Mouse (Mus musculus): ENCODE data around the gene Cux1.

The Cux1 gene

GRCm38 (mm10) chr5:136421885-136422284 lies 145.4 kb downstream of the Cux1 start:
- DNase-seq, result peak in 1 of 2 experiments; percentile 13

- DNase-seq, result no peak
These were observed 146.0 kb downstream of the Cux1 start for GRCm38 (mm10) chr5:136421316-136421715.

GRCm38 (mm10) chr5:136420342-136420741 lies 146.9 kb downstream of the Cux1 start:
- no peak for DNase-seq

GRCm38 (mm10) chr5:136417891-136418290 lies 149.4 kb downstream of the Cux1 start:
- DNase-seq, result peak in 1 of 2 experiments; percentile 57

GRCm38 (mm10) chr5:136414479-136414878 lies 152.8 kb downstream of the Cux1 start:
- DNase-seq, result no peak

- no peak for DNase-seq
These were observed 156.6 kb downstream of the Cux1 start for GRCm38 (mm10) chr5:136410681-136411181.

- no peak for DNase-seq
These were observed 160.9 kb downstream of the Cux1 start for GRCm38 (mm10) chr5:136406357-136406756.

GRCm38 (mm10) chr5:136403565-136403961 lies 163.7 kb downstream of the Cux1 start:
- DNase-seq, result peak; percentile 47 to 63

GRCm38 (mm10) chr5:136402622-136403564 lies 164.4 kb downstream of the Cux1 start:
- DNase-seq, result peak in 1 of 2 experiments; percentile 34

GRCm38 (mm10) chr5:136398706-136399105 lies 168.6 kb downstream of the Cux1 start:
- no peak for DNase-seq

GRCm38 (mm10) chr5:136396699-136397098 lies 170.6 kb downstream of the Cux1 start:
- no peak for DNase-seq

- DNase-seq, result peak; percentile 77 to 85
These were observed 171.0 kb downstream of the Cux1 start for GRCm38 (mm10) chr5:136396256-136396655.

GRCm38 (mm10) chr5:136395600-136396195 lies 171.6 kb downstream of the Cux1 start:
- DNase-seq, result no peak

- peak; percentile 75 to 82 for DNase-seq
These were observed 172.6 kb downstream of the Cux1 start for GRCm38 (mm10) chr5:136394517-136395212.

- DNase-seq, result peak; percentile 54 to 63
These were observed 173.7 kb downstream of the Cux1 start for GRCm38 (mm10) chr5:136393621-136394020.

GRCm38 (mm10) chr5:136386757-136387156 lies 180.5 kb downstream of the Cux1 start:
- no peak for DNase-seq

GRCm38 (mm10) chr5:136385161-136385560 lies 182.1 kb downstream of the Cux1 start:
- DNase-seq, result no peak

- DNase-seq, result peak; percentile 66 to 78
These were observed 184.9 kb downstream of the Cux1 start for GRCm38 (mm10) chr5:136382261-136383005.

- no peak for DNase-seq
These were observed 187.9 kb downstream of the Cux1 start for GRCm38 (mm10) chr5:136379405-136379804.

- DNase-seq, result no peak
These were observed 190.2 kb downstream of the Cux1 start for GRCm38 (mm10) chr5:136377101-136377500.

- DNase-seq, result no peak
These were observed 191.9 kb downstream of the Cux1 start for GRCm38 (mm10) chr5:136375350-136375749.

GRCm38 (mm10) chr5:136372276-136372675 lies 195.0 kb downstream of the Cux1 start:
- DNase-seq, result no peak
